Mouse (Mus musculus): Measurements from ENCODE around the gene Zgpat. TPM values are rescaled to one million over a fixed set of nuclear protein-coding genes. Genes with fewer than 3 reads are reported as not detected.

The Zgpat gene
- total and polyA plus RNA-seq, 3 experiments = 19.3 to 23.9 (median 20.9) TPM

DNA sequence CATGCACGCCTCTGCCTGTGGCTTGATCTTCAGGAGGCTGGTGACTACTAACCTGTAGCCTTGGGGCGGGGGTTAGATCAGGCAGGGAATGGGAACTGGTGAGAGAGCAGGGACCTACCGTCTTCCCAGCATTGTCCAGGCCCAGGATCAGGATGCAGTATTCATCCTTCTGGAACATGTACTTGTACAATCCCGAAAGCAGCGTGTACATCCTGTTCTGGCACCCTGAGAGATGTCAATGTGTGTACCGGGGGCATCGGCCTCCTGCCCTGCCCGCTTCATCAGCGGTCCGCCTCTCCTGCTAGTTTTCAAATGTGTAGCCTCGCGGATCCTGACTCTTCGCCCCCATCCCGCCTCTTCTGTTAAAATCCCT, 255 bp upstream of the Zgpat start:
- Histone ChIP-seq H3K27ac (ENCODE audit: insufficient read depth, low read depth) (no peak overlapping the region), H3K79me2 (replicated peaks; ENCODE audit: control insufficient read depth, extremely low read depth, insufficient read depth, poor library complexity, severe bottlenecking) (peaks cover 56% of the 10 kb centered on the region), H3K9ac (ENCODE audit: insufficient read depth, low read depth) (peak overlapping the region; percentile 81), H3K27me3 (replicated peaks) (no peaks in the 10 kb centered on the region), H3K9me3 (replicated peaks; ENCODE audit: low read length) (no peaks in the 10 kb centered on the region), H3K36me3 (replicated peaks in 1 of 2; ENCODE audit: control insufficient read depth in 1 of 2, insufficient read depth in 1 of 2, low read length in 1 of 2) (peaks cover 33 to 56% of the 10 kb centered on the region in 2 experiments), H3K4me3 (replicated peaks in 1 of 3; ENCODE audit: low read depth in 2 of 3, low read length in 2 of 3, poor library complexity in 1 of 3) (peak overlapping the region; percentile 68 to 89 (median 86)), H3K4me2 (ENCODE audit: insufficient read depth, low read depth, poor library complexity, severe bottlenecking) (peak overlapping the region; percentile 93), H3K4me1 (ENCODE audit: control insufficient read depth in 1 of 2, insufficient read depth in 2 of 2) (peaks cover 5 to 33% of the 10 kb centered on the region in 2 experiments)
- in situ Hi-C loops (cut with MboI; ENCODE audit: low pct_ligation_motif_present, low pct_unique_long_range_greater_than_20kb, low sequenced_read_pairs) = loop anchor here (10.0 to 25.0 kb wide), 2 partner anchors 180 to 652 kb away; partner anchors contain the start of genes Dido1, Gid8 and Ppdpf
- DNase-seq (ENCODE audit: extremely low read depth) = no peak
- no peak for TF ChIP-seq EP300 (IDR thresholded peaks at IDR 0.05; ENCODE audit: low read length)
- dilution Hi-C loops (cut with MboI; ENCODE audit: extremely low pct_ligation_motif_present, extremely low pct_unique_long_range_greater_than_20kb, low sequenced_read_pairs) = no loop called here

DNA sequence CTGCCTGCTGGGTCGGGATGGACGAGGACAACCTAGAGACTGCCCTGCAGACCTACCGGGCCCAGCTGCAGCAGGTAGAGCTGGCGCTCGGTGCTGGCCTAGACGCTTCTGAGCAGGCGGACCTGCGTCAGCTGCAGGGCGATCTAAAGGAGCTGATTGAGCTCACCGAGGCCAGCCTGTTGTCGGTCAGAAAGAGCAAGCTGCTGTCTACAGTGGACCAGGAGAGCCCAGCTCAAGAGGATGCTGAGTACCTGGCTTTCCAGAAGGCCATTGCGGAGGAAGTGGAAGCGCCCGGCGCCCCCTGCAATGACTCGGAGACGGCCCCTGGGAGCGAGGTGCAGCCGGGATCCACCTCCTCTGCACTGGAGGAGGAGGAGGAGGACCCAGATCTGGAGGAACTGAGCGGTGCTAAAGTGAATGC, 937 bp downstream of the Zgpat start:
- Histone ChIP-seq H3K4me2 (ENCODE audit: insufficient read depth, low read depth, poor library complexity, severe bottlenecking) (peak overlapping the region; percentile 95; the same call in 1 of the 2 replicates), H3K9me3 (replicated peaks; ENCODE audit: low read length) (peaks cover 5% of the 10 kb centered on the region), H3K4me3 (replicated peaks in 1 of 3; ENCODE audit: low read depth in 2 of 3, low read length in 2 of 3, poor library complexity in 1 of 3) (peak overlapping the region; percentile 68 to 86 (median 79)), H3K27me3 (replicated peaks) (no peaks in the 10 kb centered on the region), H3K36me3 (replicated peaks in 1 of 2; ENCODE audit: control insufficient read depth in 1 of 2, insufficient read depth in 1 of 2, low read length in 1 of 2) (peaks cover 29 to 54% of the 10 kb centered on the region in 2 experiments), H3K79me2 (replicated peaks; ENCODE audit: control insufficient read depth, extremely low read depth, insufficient read depth, poor library complexity, severe bottlenecking) (peaks cover 59% of the 10 kb centered on the region), H3K4me1 (ENCODE audit: control insufficient read depth in 1 of 2, insufficient read depth in 2 of 2) (peaks cover 5 to 33% of the 10 kb centered on the region in 2 experiments), H3K27ac (ENCODE audit: insufficient read depth, low read depth) (peak overlapping the region; percentile 73), H3K9ac (ENCODE audit: insufficient read depth, low read depth) (peak overlapping the region; percentile 65)
- in situ Hi-C loops (cut with MboI; ENCODE audit: low pct_ligation_motif_present, low pct_unique_long_range_greater_than_20kb, low sequenced_read_pairs) = loop anchor here (10.0 to 25.0 kb wide), 2 partner anchors 181 to 653 kb away; partner anchors contain the start of genes Dido1, Gid8 and Ppdpf
- dilution Hi-C loops (cut with MboI; ENCODE audit: extremely low pct_ligation_motif_present, extremely low pct_unique_long_range_greater_than_20kb, low sequenced_read_pairs) = no loop called here
- peak; percentile 34 for DNase-seq (ENCODE audit: extremely low read depth)
- TF ChIP-seq TBP (conservative IDR thresholded peaks at IDR 0.05; ENCODE audit: low read depth, low read length) = 0 out of 2 replicates have a peak, but pooled peaks have one; percentile 5
- TF ChIP-seq MEF2A (IDR thresholded peaks at IDR 0.05; ENCODE audit: borderline replicate concordance, low read depth, low read length) = no peak

DNA sequence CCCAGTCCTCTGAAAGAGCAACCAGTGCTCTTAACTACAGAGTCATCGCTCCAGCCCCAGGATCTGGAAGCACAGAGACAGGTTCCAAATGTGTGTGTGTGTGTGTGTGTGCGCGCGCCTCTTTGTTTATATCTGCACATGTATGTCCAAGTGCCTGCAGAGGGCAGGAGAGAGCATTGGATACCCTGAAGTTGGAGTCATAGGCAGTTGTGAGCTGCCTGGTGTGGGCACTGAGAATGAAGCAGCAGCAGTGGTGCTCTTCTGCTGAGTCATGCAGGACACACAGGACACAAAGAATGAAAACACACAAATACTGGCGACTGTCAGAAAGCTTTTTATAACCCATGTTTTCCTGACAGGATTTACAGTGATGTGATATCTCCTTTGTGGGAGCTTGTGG, 5.3 kb downstream of the Zgpat start:
- H3K79me2 ChIP-seq (replicated peaks; ENCODE audit: control insufficient read depth, extremely low read depth, insufficient read depth, poor library complexity, severe bottlenecking) = peaks cover 71% of the 10 kb centered on the region
- peaks cover 2 to 34% of the 10 kb centered on the region in 2 experiments; a peak in 3 of 4 replicates for H3K4me1 ChIP-seq (ENCODE audit: control insufficient read depth in 1 of 2, insufficient read depth in 2 of 2)
- peaks cover 5% of the 10 kb centered on the region for H3K9me3 ChIP-seq (replicated peaks; ENCODE audit: low read length)
- no peak overlapping the region for H3K9ac ChIP-seq (ENCODE audit: insufficient read depth, low read depth)
- H3K4me2 ChIP-seq (ENCODE audit: insufficient read depth, low read depth, poor library complexity, severe bottlenecking) = no peak overlapping the region
- dilution Hi-C loops (cut with MboI; ENCODE audit: extremely low pct_ligation_motif_present, extremely low pct_unique_long_range_greater_than_20kb, low sequenced_read_pairs) = no loop called here
- TF ChIP-seq SMC3 (IDR thresholded peaks at IDR 0.05; ENCODE audit: low read depth, low read length) (no peak), MEF2A (IDR thresholded peaks at IDR 0.05; ENCODE audit: borderline replicate concordance, low read depth, low read length) (no peak), CHD1 (IDR thresholded peaks at IDR 0.05; ENCODE audit: low read depth, low read length) (no peak), NELFE (IDR thresholded peaks at IDR 0.05; ENCODE audit: low read depth, low read length) (no peak), PAX5 (IDR thresholded peaks at IDR 0.05; ENCODE audit: low read length) (no peak), MAZ (IDR thresholded peaks at IDR 0.05; ENCODE audit: low read depth, low read length) (no peak), CTCF (conservative IDR thresholded peaks at IDR 0.05 in 1 of 2, IDR thresholded peaks at IDR 0.05 in 1 of 2; ENCODE audit: low read depth in 2 of 2, low read length in 2 of 2) (peak in 1 of 2 experiments; percentile 16; a peak in 2 of 4 replicates), TCF12 (IDR thresholded peaks at IDR 0.05; ENCODE audit: low read depth, low read length) (no peak), E2F4 (IDR thresholded peaks at IDR 0.05; ENCODE audit: insufficient replicate concordance, low read depth, low read length) (no peak)
- peaks cover 9 to 47% of the 10 kb centered on the region in 2 experiments for H3K36me3 ChIP-seq (replicated peaks in 1 of 2; ENCODE audit: control insufficient read depth in 1 of 2, insufficient read depth in 1 of 2, low read length in 1 of 2)
- in situ Hi-C loops (cut with MboI; ENCODE audit: low pct_ligation_motif_present, low pct_unique_long_range_greater_than_20kb, low sequenced_read_pairs) = loop anchor here (25.0 kb wide), 1 partner anchor 658 kb away; the partner anchor contains the start of genes Dido1 and Gid8
- H3K27me3 ChIP-seq (replicated peaks) = no peaks in the 10 kb centered on the region
- H3K4me3 ChIP-seq (replicated peaks in 1 of 3; ENCODE audit: low read depth in 2 of 3, low read length in 2 of 3, poor library complexity in 1 of 3) = no peak overlapping the region
- H3K27ac ChIP-seq (ENCODE audit: insufficient read depth, low read depth) = no peak overlapping the region
- DNase-seq (ENCODE audit: extremely low read depth) = no peak

All from CH12.LX (cell line).